Mouse (Mus musculus) forebrain, embryonic 10.5 days (tissue): ENCODE data around the gene 1700122O11Rik. TPM values are rescaled to one million over a fixed set of nuclear protein-coding genes. Genes with fewer than 3 reads are reported as not detected.

Experiments used
- DNase-seq: peaks from one replicate; pipeline ENCODE4 v3.0.0-alpha.2; 2017; ENCODE audit warnings: low spot score; ENCODE audit errors: extremely low spot score
- H3K27ac ChIP-seq: fragments of 300-500 bp; sonication (generic); 2 replicates; pipeline ENCODE4 v1.5.1; 2016; ENCODE audit warnings: mild to moderate bottlenecking
- H3K27me3 ChIP-seq: fragments of 300-500 bp; sonication (generic); 2 replicates; pipeline ENCODE4 v1.6.1; 2016; ENCODE audit warnings: mild to moderate bottlenecking; ENCODE audit not compliant: poor library complexity, severe bottlenecking
- H3K36me3 ChIP-seq: fragments of 300-500 bp; sonication (generic); replicated peaks from 2 replicates; pipeline ENCODE4 v1.6.1; 2016; ENCODE audit warnings: mild to moderate bottlenecking, moderate library complexity
- H3K4me1 ChIP-seq: fragments of 300-500 bp; sonication (generic); 2 replicates; pipeline ENCODE4 v1.6.1; 2016
- H3K4me3 ChIP-seq: fragments of 300-500 bp; sonication (generic); 2 replicates; pipeline ENCODE4 v1.5.1; 2016; ENCODE audit warnings: mild to moderate bottlenecking, moderate library complexity
- H3K9me3 ChIP-seq: fragments of 300-500 bp; sonication (generic); 2 replicates; pipeline ENCODE4 v1.6.1; 2016; ENCODE audit warnings: mild to moderate bottlenecking, moderate library complexity
- WGBS: fragments of 180-500 bp; shearing (Covaris S2); methylation state at CpG from one replicate; pipeline ENCODE4 v1.1.7; 2016; 5-methylcytosine and 5-hydroxymethylcytosine counted together
- polyA plus RNA-seq: library from polyadenylated mRNA; unstranded; fragments of >200 nt; fragmentation: Nextera tagmentation; extraction: Ambion mirVana; gene quantifications from 2 replicates; pipeline ENCODE4 v1.2.1, GENCODE M21; 2016

The 1700122O11Rik gene
- polyA plus RNA-seq, 1 experiment from 2014 or later = not detected

- Histone ChIP-seq H3K27ac (no peak overlapping the region), H3K4me3 (no peak overlapping the region), H3K9me3 (peaks cover 7% of the 10 kb centered on the region; the same call in 1 of the 2 replicates), H3K27me3 (peaks cover 35% of the 10 kb centered on the region), H3K36me3 (no peaks in the 10 kb centered on the region), H3K4me1 (peaks cover 32% of the 10 kb centered on the region)
- no peak for DNase-seq
- 84% methylated on average over 5 of the region's 5 CpGs for WGBS
Measured at GRCm38 (mm10) chr17:48043154-48043880, 5.2 kb upstream of the 1700122O11Rik start.

GRCm38 (mm10) chr17:48041351-48042287 lies 3.5 kb upstream of the 1700122O11Rik start:
- Histone ChIP-seq H3K36me3 (no peaks in the 10 kb centered on the region), H3K27me3 (peaks cover 36% of the 10 kb centered on the region), H3K4me1 (peaks cover 36% of the 10 kb centered on the region), H3K9me3 (peaks cover 7% of the 10 kb centered on the region; the same call in 1 of the 2 replicates), H3K27ac (peak overlapping the region; percentile 88), H3K4me3 (peak overlapping the region; percentile 41)
- 4% methylated on average over 29 of the region's 29 CpGs for WGBS
- peak; percentile 78 for DNase-seq

- Histone ChIP-seq H3K4me1 (peaks cover 36% of the 10 kb centered on the region), H3K9me3 (peaks cover 7% of the 10 kb centered on the region; the same call in 1 of the 2 replicates), H3K36me3 (no peaks in the 10 kb centered on the region), H3K27me3 (peaks cover 53% of the 10 kb centered on the region), H3K27ac (peak overlapping the region; percentile 77), H3K4me3 (peak overlapping the region; percentile 38)
- DNase-seq = peak; percentile 67
- 10% methylated on average over 14 of the region's 14 CpGs for WGBS
Measured at GRCm38 (mm10) chr17:48039232-48039866, 1.3 kb upstream of the 1700122O11Rik start.

- no peaks in the 10 kb centered on the region for H3K36me3 ChIP-seq
- H3K9me3 ChIP-seq = no peaks in the 10 kb centered on the region
- H3K27me3 ChIP-seq = peaks cover 65% of the 10 kb centered on the region
- H3K4me3 ChIP-seq = no peak overlapping the region
- peak overlapping the region; percentile 37; the same call in 1 of the 2 replicates for H3K27ac ChIP-seq
- DNase-seq = no peak
- 49% methylated on average over 3 of the region's 3 CpGs for WGBS
- H3K4me1 ChIP-seq = peaks cover 43% of the 10 kb centered on the region
Measured at GRCm38 (mm10) chr17:48036921-48037320, 1.2 kb downstream of the 1700122O11Rik start.

GRCm38 (mm10) chr17:48031521-48032430 lies 6.3 kb downstream of the 1700122O11Rik start:
- H3K4me1 ChIP-seq = peaks cover 58% of the 10 kb centered on the region
- H3K9me3 ChIP-seq = no peaks in the 10 kb centered on the region; the same call in 1 of the 2 replicates
- peaks cover 80% of the 10 kb centered on the region for H3K27me3 ChIP-seq
- peak; percentile 81 for DNase-seq
- H3K36me3 ChIP-seq = no peaks in the 10 kb centered on the region
- H3K27ac ChIP-seq = peak overlapping the region; percentile 92
- H3K4me3 ChIP-seq = peak overlapping the region; percentile 60
- 3% methylated on average over 42 of the region's 42 CpGs for WGBS

- H3K27ac ChIP-seq = peak overlapping the region; percentile 92
- peaks cover 70% of the 10 kb centered on the region for H3K4me1 ChIP-seq
Measured at GRCm38 (mm10) chr17:48029241-48029640, 8.9 kb downstream of the 1700122O11Rik start.

GRCm38 (mm10) chr17:48028250-48028649 lies 9.8 kb downstream of the 1700122O11Rik start:
- no peaks in the 10 kb centered on the region; the same call in 1 of the 2 replicates for H3K9me3 ChIP-seq
- no peak for DNase-seq
- no peak overlapping the region for H3K4me3 ChIP-seq
- H3K4me1 ChIP-seq = peaks cover 71% of the 10 kb centered on the region
- H3K27me3 ChIP-seq = peaks cover 83% of the 10 kb centered on the region
- 88% methylated on average over 5 of the region's 5 CpGs for WGBS
- no peak overlapping the region for H3K27ac ChIP-seq
- H3K36me3 ChIP-seq = no peaks in the 10 kb centered on the region

More at GRCm38 (mm10) chr17:48029241-48029640, 8.9 kb downstream of the 1700122O11Rik start:
- DNase-seq = no peak
- Histone ChIP-seq H3K4me3 (no peak overlapping the region; the same call in 1 of the 2 replicates), H3K27me3 (peaks cover 83% of the 10 kb centered on the region), H3K36me3 (no peaks in the 10 kb centered on the region), H3K9me3 (no peaks in the 10 kb centered on the region; the same call in 1 of the 2 replicates)
- WGBS = 31% methylated on average over 12 of the region's 12 CpGs

GRCm38 (mm10) chr17:48027677-48028076 lies 10.4 kb downstream of the 1700122O11Rik start:
- WGBS = 83% methylated on average over 6 of the region's 6 CpGs
- no peak overlapping the region for H3K27ac ChIP-seq

GRCm38 (mm10) chr17:48027019-48027418 lies 11.1 kb downstream of the 1700122O11Rik start:
- no peaks in the 10 kb centered on the region; the same call in 1 of the 2 replicates for H3K9me3 ChIP-seq
- WGBS = 94% methylated on average over 5 of the region's 5 CpGs
- peaks cover 77% of the 10 kb centered on the region for H3K4me1 ChIP-seq
- DNase-seq = no peak
- H3K4me3 ChIP-seq = no peak overlapping the region
- 0 out of 2 replicates have a peak overlapping the region, but pooled peaks have one; percentile 21 for H3K27ac ChIP-seq
- H3K36me3 ChIP-seq = no peaks in the 10 kb centered on the region
- H3K27me3 ChIP-seq = peaks cover 90% of the 10 kb centered on the region

More at GRCm38 (mm10) chr17:48027677-48028076, 10.4 kb downstream of the 1700122O11Rik start:
- Histone ChIP-seq H3K4me3 (no peak overlapping the region), H3K4me1 (peaks cover 76% of the 10 kb centered on the region), H3K36me3 (no peaks in the 10 kb centered on the region), H3K27me3 (peaks cover 88% of the 10 kb centered on the region), H3K9me3 (no peaks in the 10 kb centered on the region; the same call in 1 of the 2 replicates)
- DNase-seq = no peak

GRCm38 (mm10) chr17:48024045-48024444 lies 14.0 kb downstream of the 1700122O11Rik start:
- no peaks in the 10 kb centered on the region; the same call in 1 of the 2 replicates for H3K9me3 ChIP-seq
- DNase-seq = no peak
- peaks cover 79% of the 10 kb centered on the region for H3K27me3 ChIP-seq
- H3K27ac ChIP-seq = peak overlapping the region; percentile 63; the same call in 1 of the 2 replicates
- WGBS = 82% methylated on average over 8 of the region's 8 CpGs
- no peaks in the 10 kb centered on the region for H3K36me3 ChIP-seq
- H3K4me1 ChIP-seq = peaks cover 61% of the 10 kb centered on the region
- no peak overlapping the region for H3K4me3 ChIP-seq

- Histone ChIP-seq H3K4me3 (no peak overlapping the region), H3K9me3 (no peaks in the 10 kb centered on the region), H3K27ac (peak overlapping the region; percentile 42), H3K36me3 (no peaks in the 10 kb centered on the region), H3K27me3 (peaks cover 67% of the 10 kb centered on the region), H3K4me1 (peaks cover 48% of the 10 kb centered on the region)
- no peak for DNase-seq
- 42% methylated on average over 2 of the region's 2 CpGs for WGBS
Measured at GRCm38 (mm10) chr17:48019585-48019984, 18.5 kb downstream of the 1700122O11Rik start.
